13 mouse cellular contexts compared by ENCODE assay signal in genomic region chr16:8872019-8872418, GRCm38 (mm10). TPM values are rescaled to one million over a fixed set of nuclear protein-coding genes. Genes with fewer than 3 reads are reported as not detected.
A peak's percentile ranks its signal among the peaks of the same experiment; 100 is the strongest.
DNase-seq lines count a peak whose midpoint lies in the region; ATAC-seq and TF ChIP-seq lines count a peak whose summit lies in the region.
"Had no signal": no experiment of that assay in that cellular context is flagged by ENCODE, and none has a peak within 500 bp of the region (broad histone marks: within the 10 kb centered on the region; RNA-seq: fewer than 3 reads in every experiment).

No protein-coding gene starts in this region.

- TF ChIP-seq CTCF in forebrain, postnatal 0 days (IDR thresholded peaks at IDR 0.05; ENCODE audit: low read depth), result 0 out of 2 replicates have a peak, but pooled peaks have one; percentile 8
- peak; percentile 29 for TF ChIP-seq CTCF in Patski (IDR thresholded peaks at IDR 0.05)
- no peak for TF ChIP-seq CTCF in lung, adult 2 months (IDR thresholded peaks at IDR 0.05; ENCODE audit: insufficient read depth, low read length)

- POLR2A ChIA-PET in Patski (lab: Charles Lee), result no interaction called here

- CTCF ChIA-PET in Patski (lab: Charles Lee), result interaction anchor here (1.0 to 2.0 kb wide), 2 partner anchors 103 to 186 kb away, joined by 4 read pairs; no protein-coding TSS in a partner anchor

- no peak for DNase-seq in forebrain, postnatal 0 days
- peak; percentile 53 for DNase-seq in 416B (ENCODE audit: low read depth)
- no peak for DNase-seq in Patski (ENCODE audit: low read depth, low spot score)
- peak; percentile 69 for DNase-seq in liver
- no peak for DNase-seq in cerebellum, adult 8-10 months
- no peak for DNase-seq in lung, adult 2 months
- DNase-seq: adrenal gland, postnatal 10 days; heart, postnatal 4 days; kidney, postnatal 36 days; right cerebral cortex, postnatal 4 days; thymus, postnatal 36 days had no signal

- no peaks in the 10 kb centered on the region for H3K36me3 ChIP-seq in forebrain, postnatal 0 days (ENCODE audit: insufficient read depth)
- no peaks in the 10 kb centered on the region for H3K36me3 ChIP-seq in forebrain, embryonic 16.5 days (ENCODE audit: control insufficient read depth, insufficient read depth)

- in situ Hi-C loops in Patski (cut with MboI; ENCODE audit: low pct_unique_long_range_greater_than_20kb), result loop anchor here (5.0 kb wide), 1 partner anchor 460 kb away; no protein-coding TSS in a partner anchor

- no peak overlapping the region for H3K27ac ChIP-seq in forebrain, postnatal 0 days (ENCODE audit: low read depth, low read length)
- H3K27ac ChIP-seq in forebrain, embryonic 16.5 days (ENCODE audit: low read length), result no peak overlapping the region

- H3K4me1 ChIP-seq in forebrain, postnatal 0 days (ENCODE audit: insufficient read depth), result no peaks in the 10 kb centered on the region
- H3K4me1 ChIP-seq in forebrain, embryonic 16.5 days (replicated peaks; ENCODE audit: control insufficient read depth, insufficient read depth, low read length), result no peaks in the 10 kb centered on the region
- H3K4me1 ChIP-seq in lung, adult 2 months (ENCODE audit: control insufficient read depth, insufficient read depth, low read length), result no peaks in the 10 kb centered on the region

- no peak for TF ChIP-seq POLR2A in lung, adult 2 months (IDR thresholded peaks at IDR 0.05; ENCODE audit: borderline replicate concordance, extremely low read depth, low read depth, low read length)

- WGBS in forebrain, postnatal 0 days, result 50% methylated on average over 5 of the region's 5 CpGs
- 48% methylated on average over 5 of the region's 5 CpGs for WGBS in forebrain, embryonic 16.5 days
- WGBS in lung, adult 2 months, result 48% methylated on average over 5 of the region's 5 CpGs

- ATAC-seq in forebrain, postnatal 0 days, result no peak
- no peak for ATAC-seq in forebrain, embryonic 16.5 days
- ATAC-seq in Patski, result no peak
- ATAC-seq in monocyte, adult 5-6 weeks (replicated peaks; ENCODE audit: insufficient number of reproducible peaks, low FRiP score, low TSS enrichment, poor library complexity, severe bottlenecking), result no peak

- no peaks in the 10 kb centered on the region for H3K9me3 ChIP-seq in forebrain, postnatal 0 days (ENCODE audit: low read length)
- H3K9me3 ChIP-seq in forebrain, embryonic 16.5 days (ENCODE audit: control insufficient read depth, low read length), result no peaks in the 10 kb centered on the region

- H3K4me3 ChIP-seq in forebrain, postnatal 0 days (ENCODE audit: low read depth, low read length), result no peak overlapping the region
- H3K4me3 ChIP-seq in forebrain, embryonic 16.5 days (replicated peaks; ENCODE audit: low read length), result no peak overlapping the region
- H3K4me3 ChIP-seq in lung, adult 2 months (replicated peaks; ENCODE audit: extremely low read depth, low read depth, low read length), result no peak overlapping the region

- H3K9ac ChIP-seq in forebrain, postnatal 0 days, result no peak overlapping the region
- no peak overlapping the region for H3K9ac ChIP-seq in forebrain, embryonic 16.5 days (replicated peaks; ENCODE audit: low read depth, low read length)

- no peaks in the 10 kb centered on the region for H3K27me3 ChIP-seq in forebrain, postnatal 0 days (ENCODE audit: insufficient read depth, low read length)
- H3K27me3 ChIP-seq in forebrain, embryonic 16.5 days (replicated peaks; ENCODE audit: control insufficient read depth, insufficient read depth, low read length), result no peaks in the 10 kb centered on the region
- no peaks in the 10 kb centered on the region for H3K27me3 ChIP-seq in Patski

- no peak overlapping the region for H3K4me2 ChIP-seq in forebrain, postnatal 0 days (ENCODE audit: low read depth)
- no peak overlapping the region for H3K4me2 ChIP-seq in forebrain, embryonic 16.5 days (ENCODE audit: low read length)

RNA-seq across cellular contexts. Expression of gene 1810013L24Rik, which starts 42.1 kb away (rescaled TPM):
- total RNA-seq in forebrain, postnatal 0 days (2014; rRNA removed), result 63.7 and 80.2 TPM in 2 replicates
- 8.2 and 15.9 TPM in 2 replicates for polyA plus RNA-seq in forebrain, postnatal 0 days (2015; fragmentation: Nextera tagmentation; extraction: Ambion mirVana)
- polyA plus RNA-seq in forebrain, embryonic 16.5 days (2015; fragmentation: Nextera tagmentation; extraction: Ambion mirVana), result 29.0 and 30.6 TPM in 2 replicates
- 50.3 TPM for polyA plus RNA-seq in Patski (2021)
- 111 to 149 TPM (median 140 TPM) in 3 replicates for total RNA-seq in monocyte, adult 5-6 weeks (2017)
- polyA plus RNA-seq in lung, adult 2 months (2012; rRNA removed), result 23.2 and 28.6 TPM in 2 replicates

Comparison
In these comparisons a context has a peak if more than half of its experiments do, and no peak if none do; other contexts are left out.
1. DNase-seq: peak in 416B (single experiment) and liver (single experiment); none in forebrain, postnatal 0 days (single experiment), Patski (single experiment), cerebellum, adult 8-10 months (single experiment) and lung, adult 2 months (single experiment).